Mouse (Mus musculus) kidney, embryonic 15.5 days (tissue): ENCODE measurements around the gene Cenpa. TPM values are rescaled to one million over a fixed set of nuclear protein-coding genes. Genes with fewer than 3 reads are reported as not detected.
A peak's percentile ranks its signal among the peaks of the same experiment; 100 is the strongest.
"Not testable (repeated sequence)": the region's sequence is repeated elsewhere in the genome, so short reads cannot be mapped to it uniquely, and the experiment has no call there.

Experiments
- ATAC-seq: fragments of 200-750 bp; cut with Nextera tagmentation; replicated peaks from 2 replicates; pipeline ENCODE4 v1.8.0; 2017; ENCODE audit warnings: moderate TSS enrichment; ENCODE audit not compliant: low FRiP score
- H3K27ac ChIP-seq: fragments of 300-500 bp; sonication (generic); 2 replicates; pipeline ENCODE4 v1.5.1; 2015; ENCODE audit warnings: mild to moderate bottlenecking, inconsistent platforms
- H3K27me3 ChIP-seq: fragments of 300-500 bp; sonication (generic); 2 replicates; pipeline ENCODE4 v1.6.1; 2015; ENCODE audit warnings: inconsistent platforms
- H3K36me3 ChIP-seq: fragments of 300-500 bp; sonication (generic); 2 replicates; pipeline ENCODE4 v1.6.1; 2015; ENCODE audit warnings: inconsistent platforms
- H3K4me1 ChIP-seq: fragments of 300-500 bp; sonication (generic); 2 replicates; pipeline ENCODE4 v1.6.1; 2015; ENCODE audit warnings: inconsistent platforms
- H3K4me2 ChIP-seq: fragments of 300-500 bp; sonication (generic); 2 replicates; pipeline ENCODE4 v1.6.1; 2015; ENCODE audit warnings: moderate library complexity, mild to moderate bottlenecking, inconsistent platforms
- H3K4me3 ChIP-seq: fragments of 300-500 bp; sonication (generic); replicated peaks from 2 replicates; pipeline ENCODE4 v1.5.1; 2015; ENCODE audit warnings: mild to moderate bottlenecking, inconsistent platforms
- H3K9ac ChIP-seq: fragments of 300-500 bp; sonication (generic); 2 replicates; pipeline ENCODE4 v1.6.1; 2015; ENCODE audit warnings: mild to moderate bottlenecking, inconsistent platforms
- H3K9me3 ChIP-seq: fragments of 300-500 bp; sonication (generic); replicated peaks from 2 replicates; pipeline ENCODE4 v1.6.1; 2016; ENCODE audit warnings: inconsistent platforms
- WGBS: fragments of 180-500 bp; shearing (Covaris S2); methylation state at CpG from one replicate; pipeline ENCODE4 v1.1.7; 2015; ENCODE audit warnings: mixed read lengths; 5-methylcytosine and 5-hydroxymethylcytosine counted together
- polyA plus RNA-seq: library from polyadenylated mRNA; unstranded; fragments of >200 nt; fragmentation: Nextera tagmentation; extraction: Ambion mirVana; gene quantifications from 2 replicates; pipeline ENCODE4 v1.2.1, GENCODE M21; 2015

Cenpa gene
- polyA plus RNA-seq, 1 experiment from 2014 or later, result 308 TPM

- H3K4me1 ChIP-seq, result 0 out of 2 replicates have a peak, but pooled peaks cover 2% of the 10 kb centered on the region
- H3K4me3 ChIP-seq, result no peak overlapping the region
- H3K36me3 ChIP-seq, result no peaks in the 10 kb centered on the region
- no peak overlapping the region for H3K27ac ChIP-seq
- H3K27me3 ChIP-seq, result peaks cover 10% of the 10 kb centered on the region; the same call in 1 of the 2 replicates
- H3K9ac ChIP-seq, result no peak overlapping the region
- no peak overlapping the region for H3K4me2 ChIP-seq
- no peak for ATAC-seq
- H3K9me3 ChIP-seq, result no peaks in the 10 kb centered on the region
- WGBS, result 83% methylated on average over 8 of the region's 8 CpGs
Measured at GRCm38 (mm10) chr5:30700361-30701000, 33.9 kb downstream of the Cenpa start.

DNA sequence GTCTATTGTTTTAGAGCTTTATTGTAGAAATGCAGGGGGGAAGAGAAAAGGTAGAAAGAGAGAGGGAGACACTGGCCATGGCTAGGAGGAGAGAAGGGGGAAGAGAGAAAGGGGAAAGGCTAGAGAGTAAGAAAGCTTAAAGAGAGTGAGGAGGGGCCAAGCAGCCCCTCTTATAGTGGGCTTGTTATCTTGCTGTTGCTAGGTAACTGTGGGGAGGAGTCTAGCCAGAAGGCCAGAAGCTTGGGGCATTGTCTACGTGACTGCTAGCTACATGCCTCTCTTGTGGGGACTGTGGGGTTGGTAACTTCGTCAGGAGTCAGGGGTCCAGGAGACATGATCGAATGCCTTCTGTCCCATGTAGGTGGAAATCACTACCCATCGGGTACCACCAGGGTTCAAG lies 34.8 kb downstream of the Cenpa start:
- 62% methylated on average over 4 of the region's 4 CpGs for WGBS
- not testable (repeated sequence) for ATAC-seq, H3K27ac ChIP-seq, H3K36me3 ChIP-seq, H3K4me1 ChIP-seq, H3K9ac ChIP-seq, H3K4me3 ChIP-seq, H3K4me2 ChIP-seq, H3K9me3 ChIP-seq
- H3K27me3 ChIP-seq, result peaks cover 10% of the 10 kb centered on the region; the same call in 1 of the 2 replicates

- Histone ChIP-seq H3K9ac (no peak overlapping the region), H3K4me1 (0 out of 2 replicates have a peak, but pooled peaks cover 2% of the 10 kb centered on the region), H3K36me3 (no peaks in the 10 kb centered on the region), H3K4me2 (no peak overlapping the region), H3K27me3 (peaks cover 10% of the 10 kb centered on the region; the same call in 1 of the 2 replicates), H3K27ac (no peak overlapping the region), H3K4me3 (no peak overlapping the region), H3K9me3 (no peaks in the 10 kb centered on the region)
- 85% methylated on average over 3 of the region's 3 CpGs for WGBS
- ATAC-seq, result no peak
Measured at GRCm38 (mm10) chr5:30701866-30702265, 35.3 kb downstream of the Cenpa start.

- WGBS, result 11% methylated on average over 13 of the region's 13 CpGs
- Histone ChIP-seq H3K36me3 (no peaks in the 10 kb centered on the region), H3K27me3 (peaks cover 60% of the 10 kb centered on the region), H3K9ac (no peak overlapping the region), H3K9me3 (no peaks in the 10 kb centered on the region), H3K27ac (no peak overlapping the region), H3K4me3 (no peak overlapping the region), H3K4me2 (no peak overlapping the region), H3K4me1 (peaks cover 35% of the 10 kb centered on the region)
- ATAC-seq, result no peak
Measured at GRCm38 (mm10) chr5:30709744-30710383, 43.3 kb downstream of the Cenpa start.

GRCm38 (mm10) chr5:30710486-30710885 lies 43.9 kb downstream of the Cenpa start:
- H3K4me2 ChIP-seq, result peak overlapping the region; percentile 94

GRCm38 (mm10) chr5:30711147-30712001 lies 44.8 kb downstream of the Cenpa start, which contains the start of gene Dpysl5:
TSS of gene Dpysl5 (plus strand) at chr5:30711564.
- Histone ChIP-seq H3K27me3 (peaks cover 72% of the 10 kb centered on the region), H3K4me2 (peak within 1 kb of the TSS; percentile 94), H3K9me3 (no peaks in the 10 kb centered on the region), H3K36me3 (no peaks in the 10 kb centered on the region), H3K4me3 (peak within 1 kb of the TSS; percentile 58), H3K4me1 (peaks cover 35% of the 10 kb centered on the region), H3K27ac (no peak within 1 kb of the TSS), H3K9ac (peak within 1 kb of the TSS; percentile 45)
- ATAC-seq, result peak; percentile 86
- WGBS, result under 1% methylated on average over 71 of the region's 71 CpGs

More at GRCm38 (mm10) chr5:30710486-30710885, 43.9 kb downstream of the Cenpa start:
- H3K27ac ChIP-seq, result no peak overlapping the region
- H3K4me3 ChIP-seq, result peak overlapping the region; percentile 58; the same call in 1 of the 2 replicates
- H3K36me3 ChIP-seq, result no peaks in the 10 kb centered on the region
- peaks cover 64% of the 10 kb centered on the region for H3K27me3 ChIP-seq
- H3K9ac ChIP-seq, result no peak overlapping the region
- ATAC-seq, result no peak
- peaks cover 35% of the 10 kb centered on the region for H3K4me1 ChIP-seq
- H3K9me3 ChIP-seq, result no peaks in the 10 kb centered on the region
- 17% methylated on average over 8 of the region's 8 CpGs for WGBS

DNA sequence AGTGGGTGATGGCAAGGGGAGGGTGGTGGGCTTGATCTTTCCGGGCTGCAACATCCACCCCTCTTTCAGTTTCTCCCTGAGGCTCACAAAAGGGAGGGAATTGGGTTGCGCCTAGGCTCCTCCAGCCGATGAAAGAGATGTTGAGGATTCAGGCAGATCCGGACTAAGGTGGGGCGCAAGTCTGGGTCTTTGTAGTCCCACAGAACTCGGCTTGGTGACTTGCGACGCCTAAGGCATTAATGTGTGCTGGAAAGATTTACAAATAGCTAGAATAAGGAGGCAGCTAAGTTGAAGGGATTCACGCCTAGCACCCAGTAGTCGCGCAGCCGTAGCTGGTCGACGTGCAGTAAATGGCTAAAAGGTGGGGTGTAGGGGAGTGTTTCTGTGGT lies 45.4 kb downstream of the Cenpa start:
- under 1% methylated on average over 14 of the region's 14 CpGs for WGBS
- peaks cover 73% of the 10 kb centered on the region for H3K27me3 ChIP-seq
- no peaks in the 10 kb centered on the region for H3K36me3 ChIP-seq
- H3K9me3 ChIP-seq, result no peaks in the 10 kb centered on the region
- no peak overlapping the region for H3K27ac ChIP-seq
- peak overlapping the region; percentile 45 for H3K9ac ChIP-seq
- H3K4me1 ChIP-seq, result peaks cover 35% of the 10 kb centered on the region
- peak overlapping the region; percentile 58 for H3K4me3 ChIP-seq
- ATAC-seq, result no peak
- H3K4me2 ChIP-seq, result peak overlapping the region; percentile 94

GRCm38 (mm10) chr5:30712441-30713298 lies 46.1 kb downstream of the Cenpa start:
- WGBS, result 1% methylated on average over 43 of the region's 43 CpGs
- Histone ChIP-seq H3K27ac (no peak overlapping the region), H3K4me1 (peaks cover 35% of the 10 kb centered on the region), H3K4me2 (peak overlapping the region; percentile 94), H3K4me3 (peak overlapping the region; percentile 58), H3K36me3 (no peaks in the 10 kb centered on the region), H3K9me3 (no peaks in the 10 kb centered on the region), H3K27me3 (peaks cover 73% of the 10 kb centered on the region), H3K9ac (peak overlapping the region; percentile 45)
- peak; percentile 42; the same call in 1 of the 2 replicates for ATAC-seq

- no peak for ATAC-seq
- no peaks in the 10 kb centered on the region for H3K9me3 ChIP-seq
- H3K27me3 ChIP-seq, result peaks cover 73% of the 10 kb centered on the region
- H3K4me3 ChIP-seq, result peak overlapping the region; percentile 58
- H3K36me3 ChIP-seq, result no peaks in the 10 kb centered on the region
- peaks cover 35% of the 10 kb centered on the region for H3K4me1 ChIP-seq
- peak overlapping the region; percentile 94 for H3K4me2 ChIP-seq
- H3K27ac ChIP-seq, result no peak overlapping the region
- WGBS, result under 1% methylated on average over 20 of the region's 20 CpGs
- peak overlapping the region; percentile 35; the same call in 1 of the 2 replicates for H3K9ac ChIP-seq
Measured at GRCm38 (mm10) chr5:30713299-30713675, 46.7 kb downstream of the Cenpa start.

- H3K36me3 ChIP-seq, result no peaks in the 10 kb centered on the region
- no peaks in the 10 kb centered on the region for H3K9me3 ChIP-seq
- 20% methylated on average over 11 of the region's 11 CpGs for WGBS
- peaks cover 35% of the 10 kb centered on the region for H3K4me1 ChIP-seq
- peak overlapping the region; percentile 58 for H3K4me3 ChIP-seq
- H3K27me3 ChIP-seq, result peaks cover 69% of the 10 kb centered on the region
- no peak for ATAC-seq
- no peak overlapping the region for H3K27ac ChIP-seq
- H3K4me2 ChIP-seq, result peak overlapping the region; percentile 94
- no peak overlapping the region for H3K9ac ChIP-seq
Measured at GRCm38 (mm10) chr5:30713691-30714090, 47.1 kb downstream of the Cenpa start.

DNA sequence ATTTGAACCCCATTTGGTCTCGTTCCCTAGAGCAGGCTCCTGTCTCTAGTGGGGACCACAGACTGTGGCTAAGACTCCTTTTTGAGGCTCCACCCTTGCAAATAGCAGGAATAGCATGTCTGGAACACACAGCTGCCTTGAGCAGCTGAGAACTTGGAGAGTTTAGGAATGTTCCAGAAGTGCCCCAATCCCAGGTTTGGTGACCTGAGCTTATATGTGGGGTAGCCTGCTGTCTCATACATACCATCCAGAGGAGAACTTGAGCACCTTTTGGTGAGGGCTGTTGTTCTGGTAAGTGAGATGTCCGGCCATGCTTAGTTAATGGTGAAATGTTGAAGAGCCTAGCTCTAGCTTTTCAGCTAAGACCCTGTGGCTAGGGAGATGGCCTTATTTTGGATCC lies 49.7 kb downstream of the Cenpa start:
- Histone ChIP-seq H3K27ac (no peak overlapping the region), H3K4me3 (no peak overlapping the region), H3K4me1 (peaks cover 25% of the 10 kb centered on the region), H3K36me3 (no peaks in the 10 kb centered on the region), H3K9me3 (no peaks in the 10 kb centered on the region), H3K4me2 (no peak overlapping the region), H3K9ac (no peak overlapping the region), H3K27me3 (peaks cover 50% of the 10 kb centered on the region)
- 88% methylated on average over 2 of the region's 2 CpGs for WGBS
- ATAC-seq, result no peak
